Mouse (Mus musculus) liver, adult 2 months (tissue): ENCODE data around the gene Slco1c1.

Experiments used
- CTCF ChIP-seq: fragments of 200-500 bp; IDR thresholded peaks from 2 replicates; pipeline ENCODE4 v1.5.1; 2011; ENCODE audit warnings: low read depth, low read length, control low read depth
- POLR2A ChIP-seq: fragments of 200-500 bp; IDR thresholded peaks from 2 replicates; pipeline ENCODE4 v1.6.1; 2011; ENCODE audit warnings: low read length, control low read depth; ENCODE audit not compliant: insufficient read depth; ENCODE audit errors: extremely low read depth

DNA sequence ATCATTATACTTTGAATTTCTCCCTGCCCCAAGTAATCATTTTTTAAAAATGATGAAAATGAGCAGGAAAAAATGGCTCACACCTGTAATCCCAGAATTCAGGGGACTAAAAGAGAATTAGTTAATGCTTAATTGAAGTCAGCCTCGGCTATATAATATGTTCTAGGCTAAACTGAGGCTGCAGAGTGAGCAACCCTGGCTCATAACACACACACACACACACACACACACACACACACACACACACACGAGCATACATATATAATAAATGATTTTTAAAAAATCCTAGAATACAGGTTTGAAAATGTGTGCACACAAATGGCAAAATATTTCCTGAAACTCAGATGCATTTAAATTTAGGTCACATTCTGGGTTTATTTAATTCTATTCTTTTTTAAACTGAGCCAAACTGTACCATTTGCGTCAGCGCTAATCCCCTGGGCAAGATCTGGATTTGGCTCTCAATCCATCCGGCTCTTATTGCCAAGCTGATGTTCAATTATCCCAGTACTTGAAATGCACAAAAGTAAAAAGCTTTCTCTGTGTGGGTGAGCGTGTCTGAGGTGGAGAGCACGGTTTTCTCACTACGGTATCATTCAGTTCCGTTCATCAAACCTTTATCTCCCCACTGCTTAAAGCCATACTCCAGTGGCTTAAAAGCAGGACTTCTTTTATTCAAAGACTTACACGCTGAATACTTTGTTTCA, 43.8 kb downstream of the Slco1c1 start:
- TF ChIP-seq CTCF (no peak), POLR2A (no peak)
